ENCODE assay signal across 8 mouse cellular contexts in genomic region chr6:121329848-121330508, GRCm38 (mm10). TPM values are rescaled to one million over a fixed set of nuclear protein-coding genes. Genes with fewer than 3 reads are reported as not detected.
DNase-seq lines count a peak whose midpoint lies in the region; ATAC-seq lines count a peak whose summit lies in the region.
"Had no signal": no experiment of that assay in that cellular context is flagged by ENCODE, and none has a peak within 500 bp of the region (broad histone marks: within the 10 kb centered on the region; RNA-seq: fewer than 3 reads in every experiment).

No protein-coding gene starts in this region.

- peak; percentile 6 to 16 for DNase-seq in right cerebral cortex, adult 2 months (ENCODE audit: low spot score in 2 of 2)
- DNase-seq in right cerebral cortex, postnatal 25 days: no peak
- DNase-seq in neural tube, embryonic 10.5 days (ENCODE audit: extremely low spot score, low spot score): peak; percentile 57
- DNase-seq in adipocyte (ENCODE audit: low spot score): no peak

- H3K27ac ChIP-seq in limb, embryonic 13.5 days: no peak overlapping the region
- H3K27ac ChIP-seq: macrophage had no signal

- H3K9me3 ChIP-seq in limb, embryonic 13.5 days: no peaks in the 10 kb centered on the region

- H3K36me3 ChIP-seq in limb, embryonic 13.5 days: no peaks in the 10 kb centered on the region

- H3K4me2 ChIP-seq in limb, embryonic 13.5 days (replicated peaks): no peak overlapping the region

- peak overlapping the region; percentile 31; the same call in 1 of the 2 replicates for H3K9ac ChIP-seq in limb, embryonic 13.5 days

- peak; percentile 46 to 70; a peak in 3 of 4 replicates for ATAC-seq in hematopoietic stem cell, adult 5-6 weeks (replicated peaks in 1 of 2; ENCODE audit: insufficient read depth in 1 of 2, low FRiP score in 2 of 2, low TSS enrichment in 1 of 2, low read depth in 1 of 2, poor library complexity in 2 of 2, severe bottlenecking in 2 of 2)
- ATAC-seq in limb, embryonic 13.5 days (ENCODE audit: low FRiP score, low read depth): 0 out of 2 replicates have a peak, but pooled peaks have one; percentile 46
- ATAC-seq in inflammation-experienced regulatory T-cells, adult 6 months: no peak

- H3K4me3 ChIP-seq in limb, embryonic 13.5 days: no peak overlapping the region

- peaks cover 17% of the 10 kb centered on the region for H3K4me1 ChIP-seq in limb, embryonic 13.5 days

- 12% methylated on average over 10 of the region's 10 CpGs for WGBS in limb, embryonic 13.5 days

- H3K27me3 ChIP-seq in limb, embryonic 13.5 days: no peaks in the 10 kb centered on the region

RNA-seq across cellular contexts. Expression of gene Slc6a12, which starts 12.9 kb away (rescaled TPM):
- total RNA-seq in hematopoietic stem cell, adult 5-6 weeks (2017): not detected in 2 replicates
- not detected in 2 replicates for polyA plus RNA-seq in limb, embryonic 13.5 days (2015; fragmentation: Nextera tagmentation; extraction: Ambion mirVana)
- polyA plus RNA-seq in inflammation-experienced regulatory T-cells, adult 6 months (2017; shearing (Covaris generic)): not detected
- polyA plus RNA-seq: macrophage had no signal

RNA-seq across cellular contexts. Expression of gene Slc6a13, which starts 30.0 kb away (rescaled TPM):
- total RNA-seq in hematopoietic stem cell, adult 5-6 weeks (2017): 1.5 and 2.6 TPM in 2 replicates
- polyA plus RNA-seq in limb, embryonic 13.5 days (2015; fragmentation: Nextera tagmentation; extraction: Ambion mirVana): 2.0 TPM in 2 replicates
- 1 to 10 TPM in 1 of 3 experiments, under 1 TPM in 2; 0.50 to 1.8 (median 0.55) TPM for polyA plus RNA-seq in inflammation-experienced regulatory T-cells, adult 6 months (2017; shearing (Covaris generic))
- polyA plus RNA-seq: macrophage had no signal

Comparison
In these comparisons a context has a peak if more than half of its experiments do, and no peak if none do; other contexts are left out.
1. DNase-seq: peak in right cerebral cortex, adult 2 months (2 of 2) and neural tube, embryonic 10.5 days (single experiment); none in right cerebral cortex, postnatal 25 days (single experiment) and adipocyte (single experiment).